ENCODE assay signal across 8 mouse cellular contexts in the genomic region with DNA sequence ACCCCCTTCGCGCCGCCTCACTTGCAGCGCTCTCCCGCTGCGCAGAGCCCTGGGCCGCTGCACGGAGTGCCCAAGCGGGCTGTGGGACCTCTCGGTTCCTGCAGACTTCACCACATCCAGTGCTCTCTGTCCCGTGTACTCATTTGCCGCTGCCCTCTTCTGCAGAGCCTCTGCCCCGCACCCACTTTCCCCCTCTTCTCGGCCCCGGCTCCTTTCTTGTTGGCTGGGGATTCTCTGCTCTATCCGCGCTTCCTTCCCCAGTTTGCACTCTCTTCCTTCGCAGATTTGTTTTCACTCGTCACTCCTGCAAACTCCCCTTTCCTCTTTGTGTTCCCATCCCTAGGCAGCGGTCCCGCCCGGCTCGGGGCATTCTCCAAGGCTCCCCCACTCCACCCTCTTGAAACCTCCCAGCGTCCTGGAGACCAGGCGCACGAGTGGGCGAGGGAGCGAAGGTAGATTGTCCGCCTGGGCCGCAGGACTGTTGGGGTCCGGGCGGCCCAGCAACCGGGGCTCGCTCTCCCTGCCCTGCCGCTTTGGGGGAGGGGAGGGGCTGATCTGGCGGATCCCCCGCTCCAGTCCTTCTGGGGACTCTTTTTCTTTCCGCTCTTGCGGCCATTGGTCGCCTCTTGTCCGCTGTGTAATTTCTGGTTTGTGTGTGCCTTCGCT. TPM values are rescaled to one million over a fixed set of nuclear protein-coding genes. Genes with fewer than 3 reads are reported as not detected.
A peak's percentile ranks its signal among the peaks of the same experiment; 100 is the strongest.
DNase-seq lines count a peak whose midpoint lies in the region; ATAC-seq lines count a peak whose summit lies in the region.

No protein-coding gene starts in this region.

- 0 out of 2 replicates have a peak, but pooled peaks cover 2% of the 10 kb centered on the region for H3K36me3 ChIP-seq in forebrain, embryonic 12.5 days (replicated peaks)

- peaks cover 6% of the 10 kb centered on the region; the same call in 1 of the 2 replicates for H3K27me3 ChIP-seq in forebrain, embryonic 12.5 days

- no peaks in the 10 kb centered on the region for H3K9me3 ChIP-seq in forebrain, embryonic 12.5 days

- under 1% methylated on average over 42 of the region's 42 CpGs for WGBS in forebrain, embryonic 12.5 days

- DNase-seq in 3134 (ENCODE audit: extremely low read depth, insufficient read length, low spot score) (peak; percentile 70), R1 (ENCODE audit: low read depth, low spot score) (peak; percentile 82)
- DNase-seq in heart, postnatal 10 days = peak; percentile 38 to 64
- peak; percentile 48 to 66 for DNase-seq in kidney, postnatal 36 days
- DNase-seq in mesoderm, embryonic 11.5 days (ENCODE audit: low read depth, low spot score) = peak; percentile 58
- peak; percentile 37 for DNase-seq in right cerebral cortex, postnatal 4 days
- no peak for DNase-seq in cerebellum, adult 9-10 months

- peak overlapping the region; percentile 97 for H3K9ac ChIP-seq in forebrain, embryonic 12.5 days

- peaks cover 36% of the 10 kb centered on the region for H3K4me1 ChIP-seq in forebrain, embryonic 12.5 days

- peak; percentile 55 for ATAC-seq in forebrain, embryonic 12.5 days (ENCODE audit: low FRiP score)

- intact Hi-C loops in heart, postnatal 10 days (cut with DNase I) = loop anchor here (2.0 to 5.0 kb wide), 3 partner anchors 105 to 211 kb away; no protein-coding TSS in a partner anchor

- peak overlapping the region; percentile 90 for H3K4me3 ChIP-seq in forebrain, embryonic 12.5 days (replicated peaks)

- peak overlapping the region; percentile 96 for H3K27ac ChIP-seq in forebrain, embryonic 12.5 days

- H3K4me2 ChIP-seq in forebrain, embryonic 12.5 days = peak overlapping the region; percentile 82

RNA-seq across cellular contexts. Expression of a gene that starts 1.0 kb away (rescaled TPM):
- polyA plus RNA-seq in forebrain, embryonic 12.5 days (2016; fragmentation: Nextera tagmentation; extraction: Ambion mirVana) = 28.8 and 39.6 TPM in 2 replicates
- 1 to 10 TPM; 5.5 to 8.5 TPM for total RNA-seq in heart, postnatal 10 days (2021)
